Mouse (Mus musculus): ENCODE measurements around the gene Tspan13. TPM values are rescaled to one million over a fixed set of nuclear protein-coding genes. Genes with fewer than 3 reads are reported as not detected.
A peak's percentile ranks its signal among the peaks of the same experiment; 100 is the strongest.

The Tspan13 gene
- total RNA-seq, 2 experiments from 2014 or later: 197 to 200 TPM

DNA sequence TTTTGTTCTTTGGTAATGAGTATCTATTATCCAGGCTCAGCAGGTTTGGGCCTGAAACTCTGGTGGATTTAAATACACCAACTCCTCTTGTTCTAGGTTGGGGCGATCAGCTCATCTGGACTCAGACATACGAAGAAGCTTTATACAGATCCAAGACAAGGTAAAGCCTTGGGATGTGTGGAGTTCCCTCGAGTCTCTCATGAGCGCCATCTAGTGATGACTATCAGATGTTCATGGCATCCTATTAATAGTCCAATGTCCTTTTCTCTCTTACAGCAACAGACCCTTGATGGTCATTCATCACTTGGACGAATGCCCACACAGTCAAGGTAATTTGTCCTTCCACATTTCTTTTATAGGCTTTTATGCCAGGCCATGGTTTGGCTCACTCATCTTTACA lies 46.5 kb downstream of the Tspan13 start:
- TF ChIP-seq CTCF (IDR thresholded peaks at IDR 0.05): peak; percentile 65
- H3K4me3 ChIP-seq: no peak overlapping the region
- DNase-seq (ENCODE audit: extremely low spot score in 1 of 2, low spot score in 2 of 2): no peak
- intact Hi-C loops (cut with DNase I): loop anchor here (2.0 kb wide), 1 partner anchor 99 kb away; no protein-coding TSS in a partner anchor
- H3K27ac ChIP-seq: no peak overlapping the region

DNA sequence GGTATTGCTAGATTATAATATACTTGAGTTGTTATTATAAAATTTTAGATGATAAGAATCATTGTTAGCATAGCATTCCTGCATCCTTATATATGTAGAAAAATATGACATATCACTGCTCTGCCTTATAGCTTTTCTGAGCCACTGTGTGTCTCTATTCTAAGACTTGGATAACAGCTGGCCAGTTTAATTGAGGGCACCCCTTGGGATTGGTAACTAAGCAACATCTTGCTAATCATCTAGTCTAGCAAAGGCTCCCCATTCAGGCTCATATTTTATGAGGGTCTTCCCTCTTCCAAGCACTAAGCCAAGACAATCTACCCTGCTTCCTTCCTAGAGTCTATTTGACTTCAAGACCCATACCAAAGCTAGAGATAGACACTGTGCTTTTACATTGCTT lies 48.2 kb downstream of the Tspan13 start:
- H3K4me3 ChIP-seq: no peak overlapping the region
- TF ChIP-seq CTCF (IDR thresholded peaks at IDR 0.05): no peak
- intact Hi-C loops (cut with DNase I): no loop called here
- no peak overlapping the region for H3K27ac ChIP-seq
- DNase-seq (ENCODE audit: extremely low spot score in 1 of 2, low spot score in 2 of 2): no peak

DNA sequence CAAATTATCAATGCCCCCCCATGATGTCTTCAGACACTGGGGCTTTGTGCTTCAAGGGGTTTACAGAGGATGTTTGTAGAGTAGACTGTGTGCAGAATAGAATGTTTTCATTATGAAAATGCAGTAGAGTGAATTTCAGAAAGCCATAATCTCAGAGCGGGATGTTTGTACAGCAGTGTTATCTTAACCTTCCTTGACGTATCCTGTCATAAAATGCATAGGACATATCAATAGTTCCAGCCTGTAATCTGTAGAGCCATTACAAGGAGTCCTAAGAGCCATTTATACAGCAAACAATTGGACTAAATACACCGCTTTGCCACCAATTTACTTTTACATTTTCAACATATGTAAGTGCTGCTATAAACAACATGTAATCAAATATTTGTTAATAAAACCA lies 48.7 kb downstream of the Tspan13 start:
- Histone ChIP-seq H3K27ac (no peak overlapping the region), H3K4me3 (no peak overlapping the region)
- no peak for DNase-seq (ENCODE audit: extremely low spot score in 1 of 2, low spot score in 2 of 2)
- no peak for TF ChIP-seq CTCF (IDR thresholded peaks at IDR 0.05)
- intact Hi-C loops (cut with DNase I): no loop called here

DNA sequence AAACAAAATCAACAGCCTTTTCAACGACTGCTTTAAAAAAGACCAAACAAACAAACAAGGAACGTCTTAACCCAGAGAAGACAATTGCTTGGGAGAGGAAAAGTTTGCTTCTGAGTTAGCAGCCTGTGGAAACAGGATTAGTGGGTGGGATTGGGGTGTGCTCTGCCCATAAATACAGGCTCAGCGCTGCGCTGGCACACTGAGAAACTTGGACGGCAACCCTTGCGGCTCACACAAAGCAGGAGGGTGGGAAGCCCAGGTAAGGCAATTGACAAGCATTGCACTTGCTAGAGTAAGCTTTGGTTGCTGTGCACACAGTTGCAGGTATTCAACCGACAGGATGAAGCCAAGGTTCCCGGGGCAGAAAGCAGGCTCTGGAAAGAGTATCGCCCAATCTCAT lies 49.6 kb downstream of the Tspan13 start, which contains the start of gene Agr2:
TSS of gene Agr2 (plus strand) at position 197 of the 400 bp plus-strand sequence.
- no peak for DNase-seq (ENCODE audit: extremely low spot score in 1 of 2, low spot score in 2 of 2)
- no peak within 1 kb of the TSS for H3K27ac ChIP-seq
- intact Hi-C loops (cut with DNase I): no loop called here
- no peak within 1 kb of the TSS for H3K4me3 ChIP-seq
- no peak for TF ChIP-seq CTCF (IDR thresholded peaks at IDR 0.05)

DNA sequence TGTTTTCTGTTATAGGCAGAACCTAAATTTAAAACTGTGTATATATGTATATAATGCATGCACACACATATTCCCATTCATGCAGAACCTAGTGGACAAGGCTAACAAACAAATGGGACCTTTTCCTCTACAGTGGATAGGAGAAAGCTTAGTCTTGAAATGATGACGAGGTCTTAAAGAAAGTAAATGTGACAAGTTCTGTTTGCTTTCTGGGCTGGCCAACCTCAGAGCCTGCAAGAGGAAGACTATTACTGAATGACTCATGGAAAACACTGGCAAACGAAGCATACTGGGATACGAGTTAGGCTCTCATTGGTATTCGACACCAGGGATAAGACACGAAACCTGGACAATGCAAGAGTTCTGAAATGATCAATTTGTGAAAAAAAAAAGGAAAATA lies 57.6 kb downstream of the Tspan13 start:
- Histone ChIP-seq H3K27ac (no peak overlapping the region), H3K4me3 (no peak overlapping the region)
- no peak for DNase-seq (ENCODE audit: extremely low spot score in 1 of 2, low spot score in 2 of 2)
- intact Hi-C loops (cut with DNase I): no loop called here
- TF ChIP-seq CTCF (IDR thresholded peaks at IDR 0.05): no peak

DNA sequence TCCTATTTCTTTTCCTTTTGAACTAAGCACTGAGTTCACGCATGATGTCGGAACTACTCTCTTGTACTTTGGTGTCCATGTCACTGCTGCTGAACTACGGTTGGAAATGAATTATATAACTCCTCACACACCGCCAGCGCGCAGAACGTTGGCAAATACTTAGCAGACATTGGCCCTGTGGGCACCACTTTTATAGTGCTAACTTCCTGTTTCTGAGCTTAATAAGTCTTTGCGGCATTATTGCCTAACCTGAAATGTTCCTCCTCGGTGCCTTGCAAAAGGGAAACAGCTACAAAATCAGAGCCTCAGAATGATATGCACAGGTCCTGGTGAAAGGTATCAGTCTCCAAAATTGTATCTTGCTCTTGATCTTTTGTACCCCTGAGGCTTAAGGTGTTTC lies 58.8 kb downstream of the Tspan13 start:
- Histone ChIP-seq H3K27ac (no peak overlapping the region), H3K4me3 (no peak overlapping the region)
- DNase-seq (ENCODE audit: extremely low spot score in 1 of 2, low spot score in 2 of 2): no peak
- intact Hi-C loops (cut with DNase I): no loop called here
- TF ChIP-seq CTCF (IDR thresholded peaks at IDR 0.05): no peak

DNA sequence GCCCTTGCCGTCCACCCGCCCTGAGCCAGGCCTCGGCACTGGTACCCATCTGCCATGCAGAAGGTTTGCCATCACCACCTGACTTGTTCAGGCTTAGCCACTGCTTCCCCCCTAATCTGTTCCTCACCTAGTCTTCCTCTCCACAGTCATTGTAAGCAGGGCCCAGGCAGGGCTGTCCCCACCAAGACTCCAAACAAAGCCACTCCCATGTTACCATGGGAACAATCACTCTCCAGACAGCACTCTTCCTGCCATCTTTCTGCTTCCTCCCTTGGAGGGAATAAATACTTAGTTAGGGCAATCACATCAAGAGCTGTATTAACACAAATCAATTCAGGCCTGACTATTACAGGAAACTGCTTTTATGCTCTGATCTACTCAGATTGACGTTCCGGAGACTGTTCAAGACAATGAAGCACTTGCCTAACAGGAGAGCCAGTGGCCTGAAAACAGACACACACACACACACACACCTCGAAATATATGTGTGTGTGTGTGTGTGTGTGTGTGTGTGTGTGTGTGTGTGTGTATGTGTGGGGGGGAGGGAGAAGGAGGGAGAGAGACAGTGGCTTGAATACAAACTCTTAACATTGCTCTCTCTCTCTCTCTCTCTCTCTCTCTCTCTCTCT lies 60.5 kb downstream of the Tspan13 start:
- TF ChIP-seq CTCF (IDR thresholded peaks at IDR 0.05): no peak
- Histone ChIP-seq H3K4me3 (no peak overlapping the region), H3K27ac (no peak overlapping the region)
- no peak for DNase-seq (ENCODE audit: extremely low spot score in 1 of 2, low spot score in 2 of 2)
- intact Hi-C loops (cut with DNase I): no loop called here

DNA sequence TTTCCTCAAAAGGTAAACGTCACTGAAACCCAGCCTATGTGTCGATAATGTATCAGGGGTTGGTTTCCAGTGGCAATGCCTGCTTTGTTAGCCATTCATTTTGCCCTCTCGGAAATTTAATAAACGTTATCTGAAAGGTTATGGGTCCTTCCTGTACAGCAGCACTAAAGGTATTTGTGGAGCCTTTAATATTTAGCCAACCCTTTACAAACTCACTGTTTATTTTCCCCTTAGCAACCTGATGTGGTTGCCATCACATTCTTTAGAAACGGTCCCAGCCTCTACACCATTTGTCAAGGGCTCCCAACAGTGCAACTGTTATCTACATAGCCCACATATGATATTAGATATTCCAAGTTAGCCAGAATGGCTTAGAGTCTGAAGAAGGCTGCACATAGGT lies 62.7 kb downstream of the Tspan13 start:
- intact Hi-C loops (cut with DNase I): no loop called here
- H3K4me3 ChIP-seq: no peak overlapping the region
- TF ChIP-seq CTCF (IDR thresholded peaks at IDR 0.05): no peak

GRCm38 (mm10) chr12:35977633-35978246 lies 64.6 kb downstream of the Tspan13 start:
- no peak for DNase-seq (ENCODE audit: extremely low spot score in 1 of 2, low spot score in 2 of 2)
- intact Hi-C loops (cut with DNase I): no loop called here
- Histone ChIP-seq H3K4me3 (no peak overlapping the region), H3K27ac (no peak overlapping the region)
- TF ChIP-seq CTCF (IDR thresholded peaks at IDR 0.05): no peak

More for the DNA sequence above, 62.7 kb downstream of the Tspan13 start:
- H3K27ac ChIP-seq: no peak overlapping the region
- no peak for DNase-seq (ENCODE audit: extremely low spot score in 1 of 2, low spot score in 2 of 2)

- intact Hi-C loops (cut with DNase I): no loop called here
- TF ChIP-seq CTCF (IDR thresholded peaks at IDR 0.05): no peak
- DNase-seq (ENCODE audit: extremely low spot score in 1 of 2, low spot score in 2 of 2): no peak
- H3K27ac ChIP-seq: no peak overlapping the region
- H3K4me3 ChIP-seq: no peak overlapping the region
These were observed 66.4 kb downstream of the Tspan13 start for GRCm38 (mm10) chr12:35975898-35976297.

DNA sequence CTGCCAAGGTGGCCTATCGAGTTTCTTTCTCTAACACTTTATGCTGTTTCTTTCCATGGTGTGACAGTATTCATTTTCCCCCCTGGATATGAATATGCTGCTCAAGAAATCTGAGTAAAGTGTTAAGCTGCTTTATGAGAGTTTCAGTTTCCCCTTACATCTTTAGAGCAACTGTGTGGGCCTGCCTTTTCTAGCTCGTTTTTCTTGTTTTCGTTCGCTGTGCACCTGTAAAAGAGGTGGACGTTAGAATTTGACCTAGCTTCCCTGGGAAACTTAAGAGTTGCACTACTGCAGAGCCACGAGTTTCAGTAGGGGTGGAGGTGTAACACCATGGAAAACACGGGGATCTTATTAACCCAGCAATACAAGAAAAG lies 75.5 kb downstream of the Tspan13 start:
- TF ChIP-seq CTCF (IDR thresholded peaks at IDR 0.05): no peak
- no peak overlapping the region for H3K4me3 ChIP-seq
- no peak overlapping the region for H3K27ac ChIP-seq
- intact Hi-C loops (cut with DNase I): loop anchor here (1.0 kb wide), 1 partner anchor 7 kb away; no protein-coding TSS in a partner anchor
- no peak for DNase-seq (ENCODE audit: extremely low spot score in 1 of 2, low spot score in 2 of 2)

DNA sequence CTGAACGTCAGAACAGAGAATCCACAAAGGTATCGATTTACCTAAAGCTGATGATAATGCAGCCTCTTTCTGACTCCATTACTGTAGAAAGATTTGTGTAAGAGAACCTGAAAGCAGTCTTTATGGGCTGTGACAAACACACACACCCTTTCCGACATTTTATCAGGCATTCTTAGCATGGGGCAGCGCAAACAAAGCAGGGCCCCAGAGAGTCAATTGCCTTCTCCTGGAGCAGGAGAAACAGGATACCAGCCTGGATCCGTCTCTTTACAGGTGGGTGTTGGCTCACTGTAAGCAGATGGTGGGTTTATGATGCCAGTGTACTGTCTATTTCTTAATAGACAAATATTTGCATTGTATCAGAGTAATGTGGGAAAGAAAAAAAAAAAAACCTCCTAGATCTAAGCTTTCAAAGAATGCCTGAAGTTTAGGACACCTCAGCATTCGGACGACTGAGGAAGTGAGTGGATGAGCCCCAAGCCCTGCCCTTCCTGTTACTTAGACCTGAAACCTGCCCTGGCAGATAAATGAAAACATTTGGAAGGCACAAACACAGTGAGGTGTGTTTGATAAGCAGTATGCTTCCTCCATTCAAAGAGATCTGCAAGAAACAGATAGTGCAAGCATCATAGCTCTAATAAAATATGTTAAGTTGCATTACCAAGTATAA lies 76.1 kb downstream of the Tspan13 start:
- no peak for TF ChIP-seq CTCF (IDR thresholded peaks at IDR 0.05)
- no peak for DNase-seq (ENCODE audit: extremely low spot score in 1 of 2, low spot score in 2 of 2)
- no peak overlapping the region for H3K27ac ChIP-seq
- H3K4me3 ChIP-seq: no peak overlapping the region
- intact Hi-C loops (cut with DNase I): no loop called here

Other genes starting within 250 kb of the Tspan13 start
- not detected for gene Agr3, start 116.9 kb downstream of the Tspan13 start, total RNA-seq (2021)
- gene Agr2, start 49.6 kb downstream of the Tspan13 start, total RNA-seq (2021): not detected
- 10 to 100 TPM; 51.9 to 53.7 TPM for gene Ankmy2, start 114.6 kb upstream of the Tspan13 start, total RNA-seq (2021)
- 10 to 100 TPM; 45.3 to 47.2 TPM for gene Bzw2, start 115.6 kb upstream of the Tspan13 start, total RNA-seq (2021)
- not detected for gene Lrrc72, start 210.9 kb upstream of the Tspan13 start, total RNA-seq (2021)

All from left cerebral cortex, adult 2 months (tissue).